Mouse (Mus musculus) monocyte, adult 2 months (primary cell): ENCODE measurements around the gene Qprt.
"Not testable (repeated sequence)": the region's sequence is repeated elsewhere in the genome, so short reads cannot be mapped to it uniquely, and the experiment has no call there.

Experiments used
- DNase-seq, 2 experiments: peaks; one replicate each; pipeline ENCODE4 v3.0.0; 2022; ENCODE audit warnings: low spot score in 2 of 2, low read depth in 1 of 2

Gene Qprt

GRCm38 (mm10) chr7:127099528-127099927 is 22.5 kb downstream of the Qprt start:
- DNase-seq: no peak

- DNase-seq: no peak
Observed at GRCm38 (mm10) chr7:127098950-127099349, 23.1 kb downstream of the Qprt start.

- no peak for DNase-seq
Observed at GRCm38 (mm10) chr7:127098521-127098920, 23.5 kb downstream of the Qprt start.

- DNase-seq: no peak
Observed at GRCm38 (mm10) chr7:127096456-127096855, 25.6 kb downstream of the Qprt start.

GRCm38 (mm10) chr7:127093914-127094313 is 28.1 kb downstream of the Qprt start:
- DNase-seq: no peak

GRCm38 (mm10) chr7:127091114-127091896 is 30.7 kb downstream of the Qprt start, which contains the start of gene AI467606:
TSS of gene AI467606 (plus strand) at chr7:127091359.
- DNase-seq: peak; percentile 88 to 94

GRCm38 (mm10) chr7:127090154-127091113 is 31.6 kb downstream of the Qprt start:
- DNase-seq: no peak

GRCm38 (mm10) chr7:127088901-127089845 is 32.9 kb downstream of the Qprt start:
- no peak for DNase-seq

GRCm38 (mm10) chr7:127088083-127088482 is 33.9 kb downstream of the Qprt start:
- DNase-seq: no peak

GRCm38 (mm10) chr7:127087278-127088010 is 34.6 kb downstream of the Qprt start, which contains the start of gene Zg16:
TSS of gene Zg16 (minus strand) at chr7:127087328.
- not testable (repeated sequence) for DNase-seq

GRCm38 (mm10) chr7:127085751-127086150 is 36.3 kb downstream of the Qprt start:
- not testable (repeated sequence) for DNase-seq

- no peak for DNase-seq
Observed at GRCm38 (mm10) chr7:127084794-127085193, 37.2 kb downstream of the Qprt start.

GRCm38 (mm10) chr7:127083689-127084088 is 38.3 kb downstream of the Qprt start:
- DNase-seq: no peak

GRCm38 (mm10) chr7:127082995-127083394 is 39.0 kb downstream of the Qprt start:
- DNase-seq: no peak

- DNase-seq: no peak
Observed at GRCm38 (mm10) chr7:127082271-127082670, 39.8 kb downstream of the Qprt start.

- DNase-seq: peak; percentile 23 to 61
Observed at GRCm38 (mm10) chr7:127080045-127080444, 42.0 kb downstream of the Qprt start.

- DNase-seq: no peak
Observed at GRCm38 (mm10) chr7:127077692-127078091, 44.3 kb downstream of the Qprt start.

GRCm38 (mm10) chr7:127076188-127076587 is 45.8 kb downstream of the Qprt start:
- DNase-seq: no peak

GRCm38 (mm10) chr7:127073221-127073620 is 48.8 kb downstream of the Qprt start:
- DNase-seq: no peak

GRCm38 (mm10) chr7:127070871-127071413 is 51.1 kb downstream of the Qprt start:
- DNase-seq: no peak
